Mouse (Mus musculus): ENCODE measurements around the gene Calhm2.

Calhm2 gene

DNA sequence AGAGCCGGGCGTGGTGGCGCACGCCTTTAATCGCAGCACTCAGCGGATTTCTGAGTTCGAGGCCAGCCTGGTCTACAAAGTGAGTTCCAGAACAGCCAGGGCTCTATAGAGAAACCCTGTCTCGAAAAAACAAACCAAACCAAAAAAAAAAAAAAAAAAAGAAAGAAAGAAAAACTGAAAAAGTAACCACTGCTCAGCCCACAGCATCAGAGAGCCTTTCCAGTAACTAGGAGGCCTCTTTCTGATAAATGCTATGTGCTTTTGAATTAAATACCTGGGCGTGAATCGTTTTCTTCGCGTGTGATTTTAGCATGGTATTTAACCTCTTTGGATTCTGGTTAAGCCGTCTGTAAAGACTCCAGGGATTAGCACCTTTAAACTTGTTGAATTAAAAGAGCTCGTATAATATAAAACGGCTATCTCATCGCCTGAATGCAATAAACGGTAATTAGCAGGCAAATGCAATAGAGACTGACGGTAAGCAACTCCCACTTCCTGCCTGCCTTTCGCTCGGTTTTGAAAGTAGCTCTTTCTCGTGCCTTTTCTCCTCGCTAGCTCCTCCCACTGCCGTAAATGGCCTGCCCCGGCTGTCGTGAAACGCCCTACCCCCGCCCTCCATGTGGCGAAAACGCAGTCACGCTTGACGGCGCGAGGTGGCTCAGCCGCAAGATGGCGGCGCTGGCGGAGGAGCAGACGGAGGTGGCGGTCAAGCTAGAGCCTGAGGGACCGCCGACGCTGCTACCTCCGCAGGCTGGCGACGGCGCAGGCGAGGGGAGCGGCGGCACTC, 70.8 kb downstream of the Calhm2 start, which contains the start of gene Taf5:
Gene Taf5 (plus strand): TSS at position 651 of the 787 bp plus-strand sequence.
- DNase-seq = peak; percentile 97 to 98

GRCm38 (mm10) chr19:47065860-47066259, 72.2 kb downstream of the Calhm2 start:
- DNase-seq = no peak

GRCm38 (mm10) chr19:47057684-47058083, 80.4 kb downstream of the Calhm2 start:
- no peak for DNase-seq

All from cerebellum, postnatal 25 days (tissue).